Mouse (Mus musculus): ENCODE measurements around the gene Gm10912. TPM values are rescaled to one million over a fixed set of nuclear protein-coding genes. Genes with fewer than 3 reads are reported as not detected.
A peak's percentile ranks its signal among the peaks of the same experiment; 100 is the strongest.

Gene Gm10912
- polyA plus RNA-seq, 1 experiment from 2014 or later = not detected

DNA sequence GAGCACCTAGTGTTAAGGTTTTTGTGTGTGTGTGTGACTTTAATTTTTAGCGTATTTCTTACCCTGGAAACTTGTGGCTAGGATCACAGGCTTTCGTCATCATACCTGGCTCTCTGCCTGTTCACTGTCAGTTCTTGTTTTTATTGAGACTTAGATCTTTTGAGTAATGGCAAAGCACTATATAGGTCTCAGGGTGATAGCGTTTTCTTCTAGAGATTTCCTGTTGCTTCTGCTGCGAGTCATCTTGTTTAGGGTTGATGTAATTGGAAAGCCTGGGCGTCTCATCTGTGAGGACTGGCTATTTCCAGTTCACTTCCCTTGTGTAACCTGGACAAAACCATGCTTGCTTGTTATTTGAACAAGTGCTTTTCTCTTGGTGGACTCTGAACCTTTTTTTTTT lies 24.0 kb upstream of the Gm10912 start:
- DNase-seq (ENCODE audit: low spot score) = peak; percentile 71
- TF ChIP-seq CTCF (IDR thresholded peaks at IDR 0.05; ENCODE audit: low read depth) = no peak
- Histone ChIP-seq H3K9ac (ENCODE audit: low read depth, low read length) (no peak overlapping the region), H3K27ac (no peak overlapping the region), H3K9me3 (replicated peaks; ENCODE audit: low read length) (no peaks in the 10 kb centered on the region), H3K4me3 (replicated peaks; ENCODE audit: low read depth, low read length) (no peak overlapping the region), H3K4me2 (ENCODE audit: low read length) (no peak overlapping the region), H3K4me1 (replicated peaks; ENCODE audit: insufficient read depth, low read length) (no peaks in the 10 kb centered on the region), H3K36me3 (ENCODE audit: insufficient read depth, low read length) (0 out of 2 replicates have a peak, but pooled peaks cover 19% of the 10 kb centered on the region), H3K27me3 (ENCODE audit: insufficient read depth, low read length) (no peaks in the 10 kb centered on the region)
- 0 out of 2 replicates have a peak, but pooled peaks have one; percentile 13 for ATAC-seq (replicated peaks; ENCODE audit: low FRiP score, low read depth)
- 42% methylated on average over 5 of the region's 5 CpGs for WGBS

DNA sequence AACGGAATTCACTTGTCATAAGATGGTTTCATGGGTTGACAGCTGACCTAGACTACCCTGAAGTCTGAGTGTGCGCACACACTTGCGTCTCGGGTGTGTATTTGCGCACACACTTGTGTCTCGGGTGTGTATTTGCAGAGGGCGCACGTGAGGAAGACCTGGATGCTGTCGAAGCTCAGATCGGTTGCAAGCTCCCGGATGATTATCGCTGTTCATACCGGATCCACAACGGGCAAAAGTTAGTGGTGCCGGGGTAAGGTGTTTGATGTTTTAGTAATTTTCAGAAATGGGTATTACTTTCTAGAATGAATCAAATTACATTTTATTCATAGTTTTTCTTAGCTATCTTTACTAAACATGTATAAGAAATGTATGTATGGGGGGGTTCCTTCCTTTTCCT lies 22.9 kb upstream of the Gm10912 start:
- no peak overlapping the region for H3K4me3 ChIP-seq (replicated peaks; ENCODE audit: low read depth, low read length)
- no peaks in the 10 kb centered on the region for H3K27me3 ChIP-seq (ENCODE audit: insufficient read depth, low read length)
- H3K4me1 ChIP-seq (replicated peaks; ENCODE audit: insufficient read depth, low read length) = no peaks in the 10 kb centered on the region
- H3K27ac ChIP-seq = no peak overlapping the region
- ATAC-seq (replicated peaks; ENCODE audit: low FRiP score, low read depth) (no peak), DNase-seq (ENCODE audit: low spot score) (no peak)
- 0 out of 2 replicates have a peak, but pooled peaks cover 12% of the 10 kb centered on the region for H3K36me3 ChIP-seq (ENCODE audit: insufficient read depth, low read length)
- 96% methylated on average over 15 of the region's 15 CpGs for WGBS
- H3K4me2 ChIP-seq (ENCODE audit: low read length) = no peak overlapping the region
- TF ChIP-seq CTCF (IDR thresholded peaks at IDR 0.05; ENCODE audit: low read depth) = no peak
- no peaks in the 10 kb centered on the region for H3K9me3 ChIP-seq (replicated peaks; ENCODE audit: low read length)
- no peak overlapping the region for H3K9ac ChIP-seq (ENCODE audit: low read depth, low read length)

DNA sequence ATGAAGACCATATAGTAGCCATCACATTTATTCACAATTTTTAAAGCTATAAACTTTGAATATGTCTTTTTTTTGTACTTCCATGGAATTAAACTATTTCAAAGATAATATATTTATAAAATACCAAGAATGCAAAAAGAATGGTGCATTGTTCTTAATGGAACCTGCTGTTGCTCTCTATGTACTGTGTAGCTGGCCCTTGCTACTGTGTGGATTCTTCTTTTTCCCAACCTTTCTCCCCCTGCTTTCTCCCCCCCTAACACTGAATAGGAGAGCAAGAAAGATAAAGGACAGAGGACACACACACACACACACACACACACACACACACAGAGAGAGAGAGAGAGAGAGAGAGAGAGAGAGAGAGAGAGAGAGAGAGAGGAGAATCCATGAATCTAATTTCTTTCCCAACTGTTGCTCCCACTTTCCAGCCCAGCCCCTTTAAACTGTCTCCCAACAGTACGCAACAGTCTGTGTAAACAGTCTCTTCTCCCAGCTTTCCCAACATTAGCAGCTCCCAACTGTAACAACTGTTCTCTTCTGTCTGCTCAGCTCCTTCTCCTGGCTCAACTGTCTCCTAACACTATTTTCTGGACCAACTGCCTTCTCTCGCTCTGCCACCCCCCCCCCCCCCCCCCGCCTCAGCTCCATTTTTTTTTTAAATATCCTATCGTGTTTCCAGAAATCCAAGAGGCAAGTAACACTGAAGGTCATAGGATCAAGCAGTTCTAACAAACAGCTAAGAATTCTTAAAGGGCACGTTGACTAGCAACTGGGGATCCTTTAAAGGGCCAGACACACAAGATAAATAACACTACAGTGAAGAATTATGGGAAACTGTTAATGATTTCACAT lies 21.8 kb upstream of the Gm10912 start:
- peak overlapping the region; percentile 47 for H3K27ac ChIP-seq
- DNase-seq (ENCODE audit: low spot score) = peak; percentile 64

DNA sequence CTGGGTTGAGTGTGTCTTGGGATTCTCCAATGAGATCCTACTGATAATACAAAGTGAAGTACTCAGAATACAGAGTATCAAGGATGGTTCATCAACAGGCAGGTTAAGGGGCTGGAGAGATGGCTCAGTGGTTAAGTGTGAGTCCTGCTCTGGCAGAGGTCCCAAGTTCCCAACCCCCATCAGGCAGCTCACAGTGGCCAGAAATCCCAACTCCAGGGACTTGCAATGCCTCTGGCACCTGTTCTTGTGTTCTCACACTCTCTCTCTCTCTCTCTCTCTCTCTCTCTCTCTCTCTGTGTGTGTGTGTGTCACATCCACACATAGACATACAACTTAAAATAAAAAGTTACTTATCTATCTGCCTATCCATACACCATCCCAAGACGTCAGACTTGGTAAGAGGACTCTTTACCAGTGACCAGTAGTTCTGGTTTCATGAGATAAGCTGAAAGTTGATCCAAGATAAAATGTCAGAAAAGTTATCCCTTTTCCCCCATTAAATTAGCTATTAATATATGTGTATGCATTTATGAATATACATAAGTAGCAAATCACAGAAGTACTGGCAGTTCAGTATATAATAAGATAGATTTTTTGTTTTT lies 21.0 kb upstream of the Gm10912 start:
- Histone ChIP-seq H3K9ac (ENCODE audit: low read depth, low read length) (no peak overlapping the region), H3K4me1 (replicated peaks; ENCODE audit: insufficient read depth, low read length) (no peaks in the 10 kb centered on the region), H3K27ac (peak overlapping the region; percentile 47), H3K27me3 (ENCODE audit: insufficient read depth, low read length) (no peaks in the 10 kb centered on the region), H3K9me3 (replicated peaks; ENCODE audit: low read length) (no peaks in the 10 kb centered on the region), H3K4me3 (replicated peaks; ENCODE audit: low read depth, low read length) (no peak overlapping the region), H3K4me2 (ENCODE audit: low read length) (no peak overlapping the region), H3K36me3 (ENCODE audit: insufficient read depth, low read length) (peaks cover 19% of the 10 kb centered on the region; the same call in 1 of the 2 replicates)
- 66% methylated on average over 1 of the region's 1 CpGs for WGBS
- 0 out of 2 replicates have a peak, but pooled peaks have one; percentile 33 for ATAC-seq (replicated peaks; ENCODE audit: low FRiP score, low read depth)
- no peak for DNase-seq (ENCODE audit: low spot score)
- no peak for TF ChIP-seq CTCF (IDR thresholded peaks at IDR 0.05; ENCODE audit: low read depth)

More for the DNA sequence above, 21.8 kb upstream of the Gm10912 start:
- Histone ChIP-seq H3K9ac (ENCODE audit: low read depth, low read length) (no peak overlapping the region), H3K27me3 (ENCODE audit: insufficient read depth, low read length) (no peaks in the 10 kb centered on the region), H3K36me3 (ENCODE audit: insufficient read depth, low read length) (peaks cover 19% of the 10 kb centered on the region; the same call in 1 of the 2 replicates), H3K9me3 (replicated peaks; ENCODE audit: low read length) (no peaks in the 10 kb centered on the region), H3K4me3 (replicated peaks; ENCODE audit: low read depth, low read length) (no peak overlapping the region), H3K4me2 (ENCODE audit: low read length) (no peak overlapping the region), H3K4me1 (replicated peaks; ENCODE audit: insufficient read depth, low read length) (no peaks in the 10 kb centered on the region)
- no peak for TF ChIP-seq CTCF (IDR thresholded peaks at IDR 0.05; ENCODE audit: low read depth)
- ATAC-seq (replicated peaks; ENCODE audit: low FRiP score, low read depth) = no peak
- 31% methylated on average over 5 of the region's 5 CpGs for WGBS

DNA sequence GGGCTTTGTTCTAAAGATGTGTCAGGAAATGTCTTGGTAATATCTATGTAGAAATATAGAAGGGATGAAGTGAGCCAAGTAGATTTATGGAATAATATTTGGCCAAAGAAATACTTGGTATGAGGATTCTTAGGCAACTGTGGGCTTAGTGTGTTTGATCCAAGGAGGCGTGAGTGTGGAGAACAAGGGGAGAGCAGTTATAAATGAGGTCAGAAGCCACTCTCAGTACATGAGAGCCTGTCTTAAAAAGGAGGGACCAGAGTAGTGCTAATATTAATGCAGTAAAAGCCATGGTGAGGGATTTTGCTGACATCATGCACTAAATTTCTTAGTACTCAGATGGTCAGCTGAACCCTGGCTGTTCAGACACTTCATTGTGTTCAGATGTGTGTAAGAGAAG lies 7.2 kb upstream of the Gm10912 start:
- DNase-seq (ENCODE audit: low spot score) (no peak), ATAC-seq (replicated peaks; ENCODE audit: low FRiP score, low read depth) (no peak)
- Histone ChIP-seq H3K9ac (ENCODE audit: low read depth, low read length) (no peak overlapping the region), H3K4me2 (ENCODE audit: low read length) (no peak overlapping the region), H3K27ac (no peak overlapping the region), H3K4me3 (replicated peaks; ENCODE audit: low read depth, low read length) (no peak overlapping the region), H3K27me3 (ENCODE audit: insufficient read depth, low read length) (no peaks in the 10 kb centered on the region), H3K9me3 (replicated peaks; ENCODE audit: low read length) (no peaks in the 10 kb centered on the region), H3K4me1 (replicated peaks; ENCODE audit: insufficient read depth, low read length) (no peaks in the 10 kb centered on the region), H3K36me3 (ENCODE audit: insufficient read depth, low read length) (peaks cover 27% of the 10 kb centered on the region)
- 85% methylated on average over 1 of the region's 1 CpGs for WGBS
- TF ChIP-seq CTCF (IDR thresholded peaks at IDR 0.05; ENCODE audit: low read depth) = no peak

DNA sequence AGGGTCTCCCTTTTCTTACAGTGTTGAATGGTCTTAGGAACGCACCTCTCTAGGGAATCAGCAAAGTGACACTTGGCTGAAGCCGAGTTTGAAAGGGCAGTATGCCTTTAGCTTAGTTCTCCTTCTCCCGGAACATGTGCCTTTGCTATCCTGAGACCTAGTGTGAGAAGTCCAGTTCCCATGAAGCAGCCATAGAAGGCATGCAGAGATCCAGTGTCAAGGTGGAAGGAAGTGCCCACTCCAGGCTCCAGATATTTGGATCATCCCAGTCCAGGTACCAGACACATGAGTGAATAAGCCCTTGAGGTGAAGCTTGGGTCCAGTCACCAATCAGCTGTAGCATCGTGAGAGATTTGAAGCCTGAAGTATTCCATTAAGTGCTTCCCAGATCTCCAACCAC lies 6.7 kb upstream of the Gm10912 start:
- no peak for DNase-seq (ENCODE audit: low spot score)
- TF ChIP-seq CTCF (IDR thresholded peaks at IDR 0.05; ENCODE audit: low read depth) = no peak
- H3K9me3 ChIP-seq (replicated peaks; ENCODE audit: low read length) = no peaks in the 10 kb centered on the region
- H3K4me3 ChIP-seq (replicated peaks; ENCODE audit: low read depth, low read length) = no peak overlapping the region
- H3K4me1 ChIP-seq (replicated peaks; ENCODE audit: insufficient read depth, low read length) = no peaks in the 10 kb centered on the region
- ATAC-seq (replicated peaks; ENCODE audit: low FRiP score, low read depth) = no peak
- WGBS = 93% methylated on average over 4 of the region's 4 CpGs
- no peak overlapping the region for H3K27ac ChIP-seq
- H3K9ac ChIP-seq (ENCODE audit: low read depth, low read length) = no peak overlapping the region
- H3K36me3 ChIP-seq (ENCODE audit: insufficient read depth, low read length) = peaks cover 23% of the 10 kb centered on the region
- H3K4me2 ChIP-seq (ENCODE audit: low read length) = no peak overlapping the region
- H3K27me3 ChIP-seq (ENCODE audit: insufficient read depth, low read length) = no peaks in the 10 kb centered on the region

Data from kidney, postnatal 0 days (tissue).